Mouse (Mus musculus): ENCODE measurements at regions not wholly inside any gene's neighbourhood (a gene's known extent, or its start where the extent isn't known, plus 50 kb on each side); places are given as distances from the start of the nearest gene placed in this dataset.
"Not testable (repeated sequence)": the region's sequence is repeated elsewhere in the genome, so short reads cannot be mapped to it uniquely, and the experiment has no call there.

- DNase-seq (ENCODE audit: extremely low spot score in 1 of 2, low spot score in 1 of 2) = no peak
Measured at GRCm38 (mm10) chr9:41914611-41915010, 209.5 kb downstream of the Sorl1 start.

DNA sequence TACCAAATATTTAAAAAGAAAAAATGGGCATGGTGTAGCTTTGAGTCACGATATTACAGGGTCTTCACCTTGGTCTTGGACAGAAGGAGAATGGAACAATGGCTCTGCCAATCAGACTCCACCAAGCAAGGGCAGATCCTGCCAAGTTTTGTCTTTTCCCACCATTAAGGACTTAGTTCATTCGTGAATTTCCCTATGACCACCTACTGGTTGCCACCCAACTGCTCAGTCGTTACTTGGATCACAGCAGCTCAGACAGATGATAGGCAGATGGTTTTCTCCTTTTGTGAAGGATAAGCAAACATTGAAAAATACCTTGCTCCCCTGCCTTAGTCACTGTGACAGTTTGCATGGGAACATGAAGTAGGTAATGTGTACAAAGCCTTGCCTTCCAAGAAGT lies 210.2 kb downstream of the Sorl1 start:
- DNase-seq (ENCODE audit: extremely low spot score in 1 of 2, low spot score in 1 of 2) = no peak

DNA sequence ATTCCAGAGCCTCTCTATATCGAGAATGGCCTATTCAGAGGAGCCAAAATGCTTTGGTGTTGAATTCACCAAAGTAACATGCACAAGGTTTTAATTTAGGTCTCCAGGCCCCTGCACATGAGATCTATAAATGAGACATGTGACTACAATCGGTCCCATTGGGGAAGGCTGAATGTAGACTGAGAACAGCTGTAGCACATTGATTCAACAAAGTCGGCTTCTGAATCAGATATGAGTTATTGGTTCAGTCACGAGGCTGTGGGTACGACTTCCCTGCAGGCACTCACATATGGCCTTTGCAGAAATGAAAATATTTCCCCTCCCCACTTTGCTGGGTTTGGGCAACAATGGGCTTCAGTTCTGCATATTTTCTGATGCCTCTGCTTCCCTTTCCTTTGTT lies 211.6 kb downstream of the Sorl1 start:
- no peak for DNase-seq (ENCODE audit: extremely low spot score in 1 of 2, low spot score in 1 of 2)

- DNase-seq (ENCODE audit: extremely low spot score in 1 of 2, low spot score in 1 of 2) = no peak
Measured at GRCm38 (mm10) chr9:41900606-41900974, 223.5 kb downstream of the Sorl1 start.

DNA sequence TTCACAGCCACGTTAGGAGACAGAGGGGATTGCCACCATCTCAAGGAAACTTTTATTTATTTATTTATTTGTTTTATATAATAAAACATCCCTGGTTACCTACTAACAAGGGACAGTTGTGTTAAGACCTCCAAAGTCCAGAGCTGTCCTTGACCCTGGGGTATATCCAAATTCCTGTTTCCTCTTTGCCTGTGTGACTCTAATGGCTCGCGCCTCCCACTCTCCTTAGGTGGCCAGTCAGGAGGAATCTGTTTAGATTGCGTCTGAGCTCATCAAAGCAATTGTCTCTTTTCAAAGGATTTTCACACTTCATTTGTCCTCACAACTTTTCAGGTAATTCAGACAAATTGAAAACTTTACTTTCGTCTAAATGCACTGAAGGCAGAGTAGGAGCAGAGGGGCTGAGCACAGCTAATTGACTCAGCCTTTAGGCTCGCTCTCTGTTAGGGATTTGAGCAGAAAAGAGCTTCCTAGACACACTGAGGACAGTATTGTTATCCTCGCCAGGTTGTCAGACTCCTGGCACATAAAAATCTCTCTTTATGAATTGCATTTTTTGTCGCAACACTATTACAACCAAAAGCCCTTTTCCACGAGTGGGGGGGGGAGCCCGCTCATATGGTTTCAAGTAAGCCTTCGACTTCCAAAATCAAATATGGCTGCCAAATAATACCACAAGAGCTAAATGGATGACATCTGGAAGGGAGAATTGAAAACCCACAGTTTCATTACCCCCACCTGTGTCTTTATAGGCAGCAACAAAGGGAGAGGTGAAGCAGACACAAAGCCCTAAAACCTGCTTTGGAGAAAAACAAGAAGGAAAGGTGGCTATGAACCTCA lies 224.1 kb downstream of the Sorl1 start:
- no peak for DNase-seq (ENCODE audit: extremely low spot score in 1 of 2, low spot score in 1 of 2)

DNA sequence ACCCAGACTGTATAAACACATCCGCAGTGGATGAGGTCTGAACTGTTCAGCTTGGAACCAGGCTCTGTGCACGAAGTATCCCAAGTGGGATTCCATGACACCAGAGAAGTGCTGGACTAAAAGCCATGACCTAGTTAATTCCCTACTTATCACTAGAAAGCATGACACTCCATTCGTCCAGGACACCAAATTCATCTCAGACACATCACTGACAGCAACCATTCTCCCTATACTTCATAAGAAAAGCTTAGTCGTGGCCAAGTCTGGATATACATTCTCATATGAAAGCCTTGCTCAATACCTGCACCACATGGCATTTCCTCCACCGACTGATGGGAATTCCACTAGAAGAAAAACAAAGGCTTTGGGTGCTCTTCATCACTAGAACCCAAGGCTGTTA lies 229.0 kb downstream of the Sorl1 start:
- no peak for DNase-seq (ENCODE audit: extremely low spot score in 1 of 2, low spot score in 1 of 2)

DNA sequence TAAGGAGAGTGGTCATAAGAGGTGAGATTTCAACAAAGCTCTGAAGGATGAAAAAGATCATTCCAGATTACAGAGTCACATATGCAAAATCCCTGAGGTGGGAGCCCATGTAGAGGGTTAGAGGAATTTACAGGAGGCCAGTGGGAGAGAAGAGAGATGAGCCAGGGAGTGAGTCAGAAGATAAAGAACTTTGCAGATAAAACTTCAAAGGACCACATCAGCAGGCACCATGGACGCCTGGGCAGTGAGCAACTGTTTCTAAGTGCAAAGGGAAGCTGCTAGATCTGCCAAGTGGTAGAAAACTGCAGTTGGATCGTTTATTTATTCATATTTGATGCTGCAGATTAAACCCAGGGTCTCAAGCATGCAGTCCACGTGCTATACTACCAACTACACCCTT lies 231.3 kb downstream of the Sorl1 start:
- DNase-seq (ENCODE audit: extremely low spot score in 1 of 2, low spot score in 1 of 2) = no peak

- DNase-seq (ENCODE audit: extremely low spot score in 1 of 2, low spot score in 1 of 2) = no peak
Measured at GRCm38 (mm10) chr9:41891206-41891605, 232.9 kb downstream of the Sorl1 start.

DNA sequence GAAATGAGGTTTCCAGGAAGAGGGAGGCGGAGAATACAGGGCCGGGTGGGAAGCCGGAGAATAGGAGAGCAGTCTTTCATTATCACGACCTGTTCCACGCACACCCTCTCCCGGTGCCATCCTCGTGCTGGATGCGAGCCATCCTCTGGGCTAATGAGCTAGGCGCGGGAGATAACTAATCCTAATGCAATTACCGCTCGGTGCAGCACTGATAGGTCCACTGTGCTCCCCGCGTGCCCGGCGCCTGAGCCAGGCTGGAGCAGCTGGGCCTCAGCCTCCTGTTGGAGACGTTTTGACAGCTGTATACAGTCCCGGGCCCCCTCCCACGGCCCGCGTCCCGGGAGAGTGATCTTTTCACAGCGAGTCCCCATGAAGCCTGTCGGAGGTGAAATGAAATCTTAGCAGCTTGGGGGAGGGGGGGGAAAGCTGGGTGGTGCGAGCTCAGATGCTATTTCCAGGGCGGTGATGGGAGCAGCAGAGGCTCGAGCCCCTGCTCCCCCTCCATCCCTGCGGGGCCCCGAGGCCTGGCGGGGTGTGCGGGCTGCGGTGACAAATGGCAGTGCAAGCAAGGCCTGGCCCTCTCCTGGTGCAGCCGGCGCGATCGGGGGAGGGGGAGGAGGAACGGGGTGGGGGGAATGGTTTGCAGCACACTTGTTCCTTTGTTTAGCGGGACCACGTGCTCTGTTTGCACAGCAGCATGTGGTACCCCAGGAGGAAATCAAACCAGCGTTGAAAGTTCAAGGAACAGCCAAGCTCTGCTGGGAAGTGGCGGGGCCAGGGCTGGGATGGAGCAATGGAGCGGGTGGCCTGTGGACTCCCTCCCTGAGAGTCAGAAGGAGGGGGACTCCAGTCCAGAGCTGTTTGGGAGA lies 233.6 kb downstream of the Sorl1 start:
- DNase-seq (ENCODE audit: extremely low spot score in 1 of 2, low spot score in 1 of 2) = peak; percentile 47 to 63

GRCm38 (mm10) chr9:41889568-41890272 lies 234.4 kb downstream of the Sorl1 start:
- DNase-seq (ENCODE audit: extremely low spot score in 1 of 2, low spot score in 1 of 2) = peak in 1 of 2 experiments; percentile 7

DNA sequence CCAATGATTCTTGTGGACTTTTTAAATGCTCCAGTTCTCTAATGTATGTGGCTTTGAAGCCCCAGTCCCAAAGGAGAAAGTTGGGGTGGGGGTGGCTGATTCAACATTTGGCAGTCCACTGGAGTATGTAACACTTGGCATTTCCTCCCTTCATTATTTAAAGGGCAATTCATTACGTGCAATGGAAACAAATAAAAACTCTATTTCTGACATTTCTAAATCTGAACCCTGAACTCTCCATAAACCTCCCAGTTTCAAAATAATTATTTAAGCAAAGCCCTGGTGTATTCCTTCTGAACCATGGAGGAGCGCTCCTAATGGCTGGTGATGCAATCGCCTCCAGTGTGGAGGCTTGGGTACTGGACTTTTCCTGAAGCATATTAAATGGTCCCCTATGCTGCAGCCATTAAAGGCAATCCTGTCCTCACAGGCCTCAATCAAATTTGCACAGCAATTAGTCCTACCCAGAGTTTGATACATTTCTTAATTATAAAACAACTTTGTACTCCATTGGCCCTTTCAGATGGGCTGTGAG lies 235.4 kb downstream of the Sorl1 start:
- no peak for DNase-seq (ENCODE audit: extremely low spot score in 1 of 2, low spot score in 1 of 2)

GRCm38 (mm10) chr9:41886456-41886855 lies 237.6 kb downstream of the Sorl1 start:
- DNase-seq (ENCODE audit: extremely low spot score in 1 of 2, low spot score in 1 of 2) = not testable (repeated sequence)

- DNase-seq (ENCODE audit: extremely low spot score in 1 of 2, low spot score in 1 of 2) = no peak
Measured at GRCm38 (mm10) chr9:41880457-41880856, 243.6 kb downstream of the Sorl1 start.

DNA sequence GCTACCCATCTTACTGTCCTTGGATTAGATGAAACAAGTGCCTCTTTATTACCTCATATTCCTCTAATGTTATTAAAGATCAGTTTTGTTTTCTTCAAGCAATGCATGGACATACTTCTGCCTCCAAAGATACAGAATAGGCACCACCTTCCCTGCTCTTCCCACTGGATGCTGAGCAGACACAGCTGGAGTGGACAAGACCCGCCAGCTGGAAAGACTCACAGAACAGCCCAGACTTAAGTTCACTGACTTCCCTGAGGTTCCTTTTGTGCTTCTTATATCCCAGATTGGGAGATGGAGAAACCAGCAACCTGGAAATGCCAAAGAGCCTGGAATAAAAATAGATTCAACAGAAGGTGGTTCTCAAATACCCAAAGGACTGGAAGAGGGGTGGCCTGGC lies 245.0 kb downstream of the Sorl1 start:
- no peak for DNase-seq (ENCODE audit: extremely low spot score in 1 of 2, low spot score in 1 of 2)

GRCm38 (mm10) chr9:41861136-41861535 lies 263.0 kb downstream of the Sorl1 start:
- DNase-seq (ENCODE audit: extremely low spot score in 1 of 2, low spot score in 1 of 2) = no peak

- DNase-seq (ENCODE audit: extremely low spot score in 1 of 2, low spot score in 1 of 2) = peak; percentile 33 to 43
Measured at GRCm38 (mm10) chr9:41860681-41861080, 263.4 kb downstream of the Sorl1 start.

- no peak for DNase-seq (ENCODE audit: extremely low spot score in 1 of 2, low spot score in 1 of 2)
Measured at GRCm38 (mm10) chr9:41859780-41860179, 264.3 kb downstream of the Sorl1 start.

DNA sequence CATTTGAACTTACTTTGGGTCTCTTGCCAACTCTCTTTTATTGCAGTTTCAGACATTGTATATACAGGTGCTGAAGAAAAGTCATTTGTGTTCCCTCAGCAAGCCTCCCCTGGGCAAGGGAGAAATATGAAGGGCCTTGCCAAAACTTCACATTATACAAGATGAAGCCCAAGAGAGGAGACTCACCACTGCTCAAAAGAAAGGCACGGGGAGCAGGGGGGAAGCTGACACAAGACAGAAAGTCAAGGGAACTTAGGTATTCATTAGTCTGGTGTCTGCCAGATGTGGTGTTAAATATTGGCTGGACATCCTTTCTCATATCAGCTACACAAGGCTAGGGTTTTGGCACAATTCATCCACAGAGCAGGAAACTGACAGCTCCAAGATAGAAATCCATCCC lies 272.0 kb downstream of the Sorl1 start:
- DNase-seq (ENCODE audit: extremely low spot score in 1 of 2, low spot score in 1 of 2) = no peak

DNA sequence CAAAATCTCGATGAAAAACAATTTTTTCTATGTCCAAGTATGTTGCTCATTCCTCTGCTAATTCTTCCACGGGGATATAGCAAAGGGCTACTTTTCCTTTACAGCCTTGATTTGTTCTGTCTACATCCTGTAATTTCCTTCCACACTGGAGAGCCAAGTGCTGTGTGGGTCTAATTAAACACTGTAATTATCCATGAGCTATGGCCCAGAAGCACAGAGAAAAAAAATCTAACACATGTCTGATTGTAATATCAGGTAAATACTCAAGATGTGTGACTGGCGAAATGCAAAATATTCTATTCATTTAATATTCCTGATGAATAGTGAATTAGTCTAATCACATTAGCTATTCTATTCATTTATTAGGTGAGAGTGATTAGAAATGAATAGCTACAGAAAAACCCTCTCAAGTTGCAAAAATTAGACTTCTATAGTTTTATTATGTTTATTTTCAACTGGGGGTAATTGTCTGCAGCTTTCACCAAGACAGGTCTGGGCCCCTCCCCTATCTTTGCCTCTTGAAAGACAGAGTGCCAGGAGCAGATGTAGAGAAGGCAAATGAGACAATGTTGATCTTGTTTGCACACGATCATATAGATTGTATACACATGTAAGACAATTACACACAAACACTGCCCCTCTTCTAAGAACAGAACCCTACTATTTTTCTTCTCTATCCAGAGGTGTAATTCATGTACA lies 274.3 kb downstream of the Sorl1 start:
- DNase-seq (ENCODE audit: extremely low spot score in 1 of 2, low spot score in 1 of 2) = no peak

GRCm38 (mm10) chr9:41844616-41845015 lies 279.5 kb downstream of the Sorl1 start:
- DNase-seq (ENCODE audit: extremely low spot score in 1 of 2, low spot score in 1 of 2) = no peak
